Mouse (Mus musculus): ENCODE data around the gene Cflar. TPM values are rescaled to one million over a fixed set of nuclear protein-coding genes. Genes with fewer than 3 reads are reported as not detected.
"Not testable (repeated sequence)": the region's sequence is repeated elsewhere in the genome, so short reads cannot be mapped to it uniquely, and the experiment has no call there.

Cflar gene
- polyA plus RNA-seq (2015; fragmentation: Nextera tagmentation; extraction: Ambion mirVana) = 16.3 and 16.9 TPM in 2 replicates

DNA sequence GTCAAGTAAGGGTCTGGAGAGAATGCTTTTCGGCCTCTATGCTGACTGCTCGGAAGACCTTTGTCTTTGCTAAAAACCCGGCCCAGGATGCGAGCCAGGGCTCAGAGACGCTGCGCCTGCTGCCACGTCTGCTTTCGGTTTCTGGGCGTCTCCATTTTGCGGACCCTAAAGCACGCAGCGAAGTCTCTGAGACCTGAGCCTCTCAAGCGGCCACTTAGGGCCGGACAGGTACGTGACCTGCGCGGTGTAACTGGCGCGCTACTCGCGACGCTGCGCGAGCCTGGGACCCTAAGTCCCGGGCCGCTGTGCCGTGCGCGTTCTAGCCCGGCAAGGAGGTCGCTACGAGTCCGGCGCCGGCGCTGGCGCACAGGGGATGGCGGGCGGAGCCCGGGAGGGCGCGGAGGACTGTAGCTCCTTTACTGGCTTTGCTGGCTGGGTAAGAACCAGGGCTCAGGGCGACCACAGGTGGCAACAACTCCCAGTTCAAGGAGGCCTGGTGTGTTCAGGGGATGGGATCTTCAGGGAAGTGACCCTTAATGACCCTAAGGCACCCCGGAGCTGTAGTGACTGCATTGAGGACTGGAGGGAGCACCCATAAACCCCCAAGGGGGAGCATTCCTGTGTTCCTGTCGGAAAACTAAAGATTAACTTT, at the start of gene Cflar:
TSS of gene Cflar (plus strand) at position 144 of the 652 bp plus-strand sequence.
- H3K27me3 ChIP-seq = no peaks in the 10 kb centered on the region
- under 1% methylated on average over 45 of the region's 45 CpGs for WGBS (ENCODE audit: insufficient replicate concordance)
- H3K4me3 ChIP-seq (replicated peaks) = peak within 1 kb of the TSS; percentile 73
- H3K27ac ChIP-seq (replicated peaks) = peak within 1 kb of the TSS; percentile 93
- peak within 1 kb of the TSS; percentile 82 for H3K4me2 ChIP-seq
- no peaks in the 10 kb centered on the region for H3K36me3 ChIP-seq (replicated peaks)
- H3K4me1 ChIP-seq (replicated peaks) = peaks cover 29% of the 10 kb centered on the region
- H3K9me3 ChIP-seq (replicated peaks) = no peaks in the 10 kb centered on the region
- H3K9ac ChIP-seq = peak within 1 kb of the TSS; percentile 77
- peak; percentile 62 for ATAC-seq (ENCODE audit: insufficient read depth)

DNA sequence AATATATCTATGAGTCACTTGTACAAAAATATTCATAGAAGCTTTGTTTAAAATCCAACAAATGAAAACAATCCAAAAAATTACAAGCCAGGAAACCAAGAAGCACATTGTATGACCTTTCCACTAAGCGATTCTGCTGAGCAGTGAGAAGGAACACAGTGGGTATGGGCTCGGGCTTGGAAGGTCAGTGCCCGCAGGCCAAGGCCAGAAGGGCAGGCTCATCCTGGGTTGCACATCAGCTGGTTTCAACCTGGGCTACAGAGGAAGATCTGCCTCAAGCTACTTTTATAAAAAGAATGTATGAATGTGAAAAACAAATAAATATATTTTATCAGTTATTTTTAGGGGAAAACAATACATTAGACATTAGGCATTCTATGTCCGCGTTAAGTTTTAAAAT, 48.6 kb upstream of the Cflar start:
- not testable (repeated sequence) for H3K4me1 ChIP-seq (replicated peaks); H3K9me3 ChIP-seq (replicated peaks); H3K4me3 ChIP-seq (replicated peaks); ATAC-seq (ENCODE audit: insufficient read depth); H3K4me2 ChIP-seq; H3K9ac ChIP-seq; H3K27ac ChIP-seq (replicated peaks); H3K36me3 ChIP-seq (replicated peaks); H3K27me3 ChIP-seq
- 72% methylated on average over 5 of the region's 5 CpGs for WGBS (ENCODE audit: insufficient replicate concordance)

DNA sequence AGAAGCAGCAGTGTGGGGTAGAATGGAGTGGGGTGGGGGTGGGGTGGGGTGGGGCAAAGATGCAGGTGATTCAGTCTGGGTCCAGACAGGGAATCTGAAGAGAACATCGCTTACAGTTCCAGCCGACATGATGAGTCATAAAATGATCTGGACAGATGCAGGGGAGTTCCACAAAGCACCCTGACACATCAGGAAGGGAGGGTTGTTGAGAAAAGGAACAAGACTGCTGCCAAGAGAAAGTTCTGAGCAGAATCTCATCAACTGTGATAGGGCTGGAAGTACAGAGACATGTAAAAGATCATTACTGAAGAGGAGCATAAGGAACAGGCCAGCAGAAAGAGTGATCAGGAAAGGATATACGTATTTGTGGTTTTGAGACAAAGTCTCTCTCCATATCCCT, 47.9 kb upstream of the Cflar start:
- not testable (repeated sequence) for H3K9me3 ChIP-seq (replicated peaks); H3K27ac ChIP-seq (replicated peaks); H3K9ac ChIP-seq; ATAC-seq (ENCODE audit: insufficient read depth); H3K36me3 ChIP-seq (replicated peaks); H3K4me1 ChIP-seq (replicated peaks); H3K27me3 ChIP-seq; H3K4me3 ChIP-seq (replicated peaks); H3K4me2 ChIP-seq
- WGBS (ENCODE audit: insufficient replicate concordance) = 56% methylated on average over 3 of the region's 3 CpGs

DNA sequence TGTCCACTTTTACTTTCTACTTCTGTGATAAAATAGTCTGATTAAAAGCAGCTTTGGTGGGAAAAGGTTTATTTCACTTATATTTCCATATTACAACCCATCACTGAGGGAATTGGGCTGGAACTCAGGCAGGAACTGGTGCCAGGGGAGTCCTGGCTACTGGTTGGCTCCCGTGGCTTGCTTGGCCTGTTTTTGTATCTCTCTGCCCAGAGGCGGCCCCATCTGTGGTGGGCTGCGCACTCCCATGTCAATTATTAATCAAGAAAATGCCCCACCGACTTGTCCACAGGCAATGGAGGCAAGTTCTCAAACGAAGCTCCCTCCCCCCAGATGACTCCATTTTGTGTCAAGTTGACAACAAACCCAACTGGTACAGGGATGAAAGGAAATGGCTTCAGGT, 43.1 kb upstream of the Cflar start:
- H3K4me3 ChIP-seq (replicated peaks) = no peak overlapping the region
- no peak for ATAC-seq (ENCODE audit: insufficient read depth)
- H3K36me3 ChIP-seq (replicated peaks) = no peaks in the 10 kb centered on the region
- H3K4me1 ChIP-seq (replicated peaks) = no peaks in the 10 kb centered on the region
- H3K27ac ChIP-seq (replicated peaks) = no peak overlapping the region
- no peak overlapping the region for H3K4me2 ChIP-seq
- H3K27me3 ChIP-seq = no peaks in the 10 kb centered on the region
- H3K9ac ChIP-seq = no peak overlapping the region
- H3K9me3 ChIP-seq (replicated peaks) = no peaks in the 10 kb centered on the region
- 58% methylated on average over 5 of the region's 5 CpGs for WGBS (ENCODE audit: insufficient replicate concordance)

DNA sequence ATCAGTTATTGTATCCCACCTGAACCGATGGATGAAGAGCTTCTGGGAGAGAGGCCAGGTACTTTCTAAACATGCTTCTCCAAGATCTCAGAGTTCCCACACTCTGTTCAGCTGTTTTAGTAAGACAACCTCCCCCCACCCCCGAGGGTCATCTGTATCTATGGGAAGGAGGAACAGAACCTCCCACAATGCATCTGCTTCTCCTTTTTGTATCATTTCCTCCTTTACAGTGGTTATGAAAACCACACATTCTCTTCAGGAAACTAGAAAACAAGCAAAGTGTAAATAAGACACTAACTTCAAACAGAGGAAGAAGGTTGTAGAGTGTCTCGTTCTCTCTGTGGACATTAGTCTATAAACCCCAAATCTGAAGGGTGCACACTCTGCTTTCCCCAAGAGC, 41.7 kb upstream of the Cflar start:
- H3K27ac ChIP-seq (replicated peaks); H3K36me3 ChIP-seq (replicated peaks); H3K27me3 ChIP-seq; H3K9me3 ChIP-seq (replicated peaks); H3K9ac ChIP-seq; H3K4me2 ChIP-seq; H3K4me1 ChIP-seq (replicated peaks); H3K4me3 ChIP-seq (replicated peaks); ATAC-seq (ENCODE audit: insufficient read depth): not testable (repeated sequence)
- 37% methylated on average over 3 of the region's 3 CpGs for WGBS (ENCODE audit: insufficient replicate concordance)

DNA sequence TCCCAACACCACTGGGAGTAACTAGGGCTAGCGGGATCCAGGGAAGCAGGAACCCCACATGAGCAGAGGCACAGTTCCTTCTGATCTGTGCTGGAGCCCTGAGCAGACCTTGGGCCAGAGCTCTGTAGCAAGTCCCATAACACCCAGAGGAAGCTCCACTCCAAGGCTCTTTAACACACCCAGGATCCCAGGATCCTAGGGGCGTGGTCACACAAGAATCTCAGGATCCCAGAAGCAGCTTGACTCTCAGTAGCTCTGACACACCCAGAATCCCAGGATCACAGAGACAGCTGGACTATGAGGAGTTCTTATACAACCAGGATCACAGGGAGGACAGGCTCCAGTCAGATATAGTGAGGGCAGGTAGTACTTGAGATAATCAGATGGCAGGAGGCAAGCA, 39.2 kb upstream of the Cflar start:
- no peak for ATAC-seq (ENCODE audit: insufficient read depth)
- no peak overlapping the region for H3K27ac ChIP-seq (replicated peaks)
- no peaks in the 10 kb centered on the region for H3K27me3 ChIP-seq
- no peaks in the 10 kb centered on the region for H3K9me3 ChIP-seq (replicated peaks)
- no peaks in the 10 kb centered on the region for H3K36me3 ChIP-seq (replicated peaks)
- no peak overlapping the region for H3K9ac ChIP-seq
- H3K4me3 ChIP-seq (replicated peaks) = no peak overlapping the region
- H3K4me2 ChIP-seq = no peak overlapping the region
- H3K4me1 ChIP-seq (replicated peaks) = no peaks in the 10 kb centered on the region
- WGBS (ENCODE audit: insufficient replicate concordance) = 67% methylated on average over 2 of the region's 2 CpGs

DNA sequence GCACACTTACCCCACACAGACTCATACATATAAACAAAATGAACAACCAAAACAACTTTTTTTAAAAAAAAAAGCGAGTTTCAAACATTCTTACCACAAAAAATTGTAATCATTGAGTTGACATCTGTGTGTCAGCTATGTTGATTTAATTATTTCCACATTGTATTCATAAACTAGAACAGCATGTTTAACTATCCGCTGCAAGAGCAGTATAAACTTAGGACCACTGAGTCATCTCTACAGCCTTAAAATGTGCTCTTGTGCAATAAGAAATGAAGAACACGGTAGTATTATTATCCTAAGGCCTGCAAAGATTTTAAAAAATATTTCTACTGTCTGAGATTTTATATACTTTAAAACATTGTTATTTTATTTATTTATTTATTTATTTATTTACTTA, 36.3 kb upstream of the Cflar start:
- Histone ChIP-seq H3K27me3 (no peaks in the 10 kb centered on the region), H3K9ac (no peak overlapping the region), H3K4me1 (replicated peaks) (no peaks in the 10 kb centered on the region), H3K36me3 (replicated peaks) (no peaks in the 10 kb centered on the region), H3K9me3 (replicated peaks) (no peaks in the 10 kb centered on the region), H3K4me2 (no peak overlapping the region), H3K27ac (replicated peaks) (no peak overlapping the region), H3K4me3 (replicated peaks) (no peak overlapping the region)
- no peak for ATAC-seq (ENCODE audit: insufficient read depth)
- 58% methylated on average over 3 of the region's 3 CpGs for WGBS (ENCODE audit: insufficient replicate concordance)

DNA sequence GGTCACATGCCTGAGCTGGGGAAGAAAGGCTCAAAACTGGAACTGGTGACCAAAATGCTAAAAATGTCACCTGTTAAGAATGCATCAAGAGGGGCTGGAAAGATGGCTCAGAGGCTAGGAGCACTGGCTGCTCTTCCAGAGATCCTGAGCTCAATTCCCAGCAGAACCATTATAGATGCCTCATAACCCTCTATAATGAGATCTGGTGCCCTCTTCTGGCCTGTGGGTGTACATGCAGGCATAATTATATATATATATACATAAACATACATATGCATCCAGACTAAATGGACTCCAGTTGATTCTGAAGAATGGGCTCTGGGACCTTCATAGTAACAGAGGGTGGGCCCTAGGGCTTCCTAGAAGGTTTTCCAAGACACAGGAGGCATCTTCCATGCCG, 33.7 kb upstream of the Cflar start:
- WGBS (ENCODE audit: insufficient replicate concordance) = 70% methylated on average over 1 of the region's 1 CpGs
- Histone ChIP-seq H3K4me3 (replicated peaks) (no peak overlapping the region), H3K4me1 (replicated peaks) (no peaks in the 10 kb centered on the region), H3K36me3 (replicated peaks) (no peaks in the 10 kb centered on the region), H3K27ac (replicated peaks) (no peak overlapping the region), H3K4me2 (no peak overlapping the region), H3K9ac (no peak overlapping the region), H3K9me3 (replicated peaks) (no peaks in the 10 kb centered on the region), H3K27me3 (no peaks in the 10 kb centered on the region)
- ATAC-seq (ENCODE audit: insufficient read depth) = no peak

DNA sequence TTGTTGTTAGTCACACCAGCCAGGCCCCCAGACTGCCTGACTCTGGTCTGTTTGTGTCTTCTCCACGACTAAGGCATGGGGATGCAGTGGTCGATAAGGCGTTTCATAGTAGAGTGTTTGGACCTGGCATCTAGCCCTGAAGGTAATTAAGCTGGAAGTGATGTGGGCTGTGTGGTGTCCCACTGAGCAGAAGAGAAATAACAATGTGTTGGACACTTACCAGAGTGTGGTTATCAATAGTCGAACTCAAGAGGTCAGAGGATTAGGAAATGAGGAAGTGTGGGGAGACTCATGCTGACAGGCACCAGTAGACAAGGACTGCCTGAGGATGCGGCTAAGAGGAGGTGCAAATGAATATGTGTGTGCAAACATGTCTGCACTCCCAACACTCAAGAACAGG, 32.9 kb upstream of the Cflar start:
- not testable (repeated sequence) for H3K27ac ChIP-seq (replicated peaks); H3K4me3 ChIP-seq (replicated peaks); H3K9ac ChIP-seq; H3K4me2 ChIP-seq; H3K36me3 ChIP-seq (replicated peaks); H3K4me1 ChIP-seq (replicated peaks); ATAC-seq (ENCODE audit: insufficient read depth); H3K9me3 ChIP-seq (replicated peaks); H3K27me3 ChIP-seq
- WGBS (ENCODE audit: insufficient replicate concordance) = 26% methylated on average over 5 of the region's 5 CpGs

DNA sequence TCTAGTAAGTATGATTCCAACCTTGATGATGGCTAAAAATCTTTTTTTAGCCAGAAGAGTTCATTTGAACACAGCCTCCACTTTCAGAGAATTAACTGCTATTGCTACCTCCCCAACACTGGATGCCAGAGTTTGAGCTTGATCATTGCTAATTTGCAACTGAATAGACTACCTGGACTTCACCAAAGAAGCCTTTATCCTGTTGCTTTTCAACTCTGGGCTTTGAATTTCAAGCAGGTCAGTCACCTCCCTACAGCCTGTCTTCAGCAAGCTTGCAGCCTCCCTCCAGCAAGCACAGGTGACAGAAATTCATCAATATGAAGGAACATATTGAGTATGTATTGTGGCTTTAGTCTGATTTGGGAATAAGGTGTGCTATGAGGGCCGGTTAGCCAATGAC, 21.9 kb upstream of the Cflar start:
- no peak for ATAC-seq (ENCODE audit: insufficient read depth)
- no peak overlapping the region for H3K4me2 ChIP-seq
- H3K36me3 ChIP-seq (replicated peaks) = no peaks in the 10 kb centered on the region
- H3K9ac ChIP-seq = no peak overlapping the region
- 66% methylated on average over 1 of the region's 1 CpGs for WGBS (ENCODE audit: insufficient replicate concordance)
- H3K27me3 ChIP-seq = no peaks in the 10 kb centered on the region
- no peak overlapping the region for H3K27ac ChIP-seq (replicated peaks)
- H3K4me3 ChIP-seq (replicated peaks) = no peak overlapping the region
- no peaks in the 10 kb centered on the region for H3K4me1 ChIP-seq (replicated peaks)
- no peaks in the 10 kb centered on the region for H3K9me3 ChIP-seq (replicated peaks)

DNA sequence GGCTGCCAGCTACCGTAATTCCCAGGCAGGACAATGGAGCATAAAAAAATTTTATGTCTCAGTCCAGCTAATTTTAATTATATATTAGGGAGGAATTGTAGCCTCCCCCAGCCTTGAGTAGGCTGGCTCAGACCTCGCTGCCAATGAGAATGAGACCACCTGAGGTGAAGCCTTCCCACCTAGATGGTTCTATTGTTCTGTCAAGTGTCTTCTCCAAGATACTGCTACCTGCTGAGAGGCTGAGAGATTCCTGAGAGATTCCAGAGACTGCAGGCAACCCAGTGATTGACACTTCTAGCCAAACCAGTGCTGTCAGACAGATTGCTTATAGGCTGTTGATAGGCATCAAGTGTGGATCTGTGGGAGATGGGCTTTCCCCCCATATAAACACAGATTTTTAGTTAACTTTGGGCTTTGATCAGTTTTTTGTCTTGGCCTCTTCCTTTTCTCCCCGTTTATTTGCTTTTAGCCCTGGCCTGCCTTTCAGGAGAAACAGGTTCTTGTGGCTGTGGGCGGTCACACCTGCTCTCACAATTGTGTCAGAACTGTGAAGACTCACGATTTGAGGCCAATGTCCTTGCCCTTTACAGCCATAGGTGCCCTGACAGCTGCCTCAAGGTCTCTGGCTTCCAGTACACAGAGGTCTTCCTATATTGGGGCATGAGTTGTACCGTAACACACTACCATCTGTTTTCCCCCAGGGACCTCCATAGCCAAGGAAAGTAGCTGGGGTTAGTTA, 21.1 kb upstream of the Cflar start:
- no peaks in the 10 kb centered on the region for H3K9me3 ChIP-seq (replicated peaks)
- no peak overlapping the region for H3K4me2 ChIP-seq
- no peak overlapping the region for H3K9ac ChIP-seq
- H3K36me3 ChIP-seq (replicated peaks) = no peaks in the 10 kb centered on the region
- H3K27ac ChIP-seq (replicated peaks) = no peak overlapping the region
- H3K4me1 ChIP-seq (replicated peaks) = no peaks in the 10 kb centered on the region
- H3K4me3 ChIP-seq (replicated peaks) = no peak overlapping the region
- H3K27me3 ChIP-seq = no peaks in the 10 kb centered on the region
- WGBS (ENCODE audit: insufficient replicate concordance) = 49% methylated on average over 6 of the region's 6 CpGs
- ATAC-seq (ENCODE audit: insufficient read depth) = no peak

All from liver, embryonic 15.5 days (tissue).